Mouse (Mus musculus): ENCODE results near the gene Fez1. TPM values are rescaled to one million over a fixed set of nuclear protein-coding genes. Genes with fewer than 3 reads are reported as not detected.

The Fez1 gene
- polyA plus RNA-seq, 1 experiment from 2014 or later = 2.5 TPM

- H3K4me3 ChIP-seq (ENCODE audit: low read depth, low read length) = no peak overlapping the region
- no peak for DNase-seq (ENCODE audit: low spot score)
- no peaks in the 10 kb centered on the region for H3K36me3 ChIP-seq (ENCODE audit: insufficient read depth, low read length)
- no peaks in the 10 kb centered on the region for H3K4me1 ChIP-seq (ENCODE audit: insufficient read depth, low read depth, low read length)
- H3K9me3 ChIP-seq (ENCODE audit: low read length) = no peaks in the 10 kb centered on the region
- TF ChIP-seq EP300 (IDR thresholded peaks at IDR 0.05) (no peak), CTCF (IDR thresholded peaks at IDR 0.05) (no peak)
- ATAC-seq = no peak
- H3K27ac ChIP-seq (ENCODE audit: low read length) = no peak overlapping the region
- H3K27me3 ChIP-seq (replicated peaks; ENCODE audit: insufficient read depth, low read length) = 0 out of 2 replicates have a peak, but pooled peaks cover 5% of the 10 kb centered on the region
- H3K4me2 ChIP-seq (replicated peaks; ENCODE audit: low read depth, low read length) = no peak overlapping the region
- WGBS = 78% methylated on average over 6 of the region's 6 CpGs
- H3K9ac ChIP-seq (replicated peaks; ENCODE audit: low read depth) = no peak overlapping the region
These were observed 9.7 kb downstream of the Fez1 start for GRCm38 (mm10) chr9:36831401-36831800.

- 0 out of 2 replicates have a peak, but pooled peaks cover 5% of the 10 kb centered on the region for H3K27me3 ChIP-seq (replicated peaks; ENCODE audit: insufficient read depth, low read length)
- TF ChIP-seq CTCF (IDR thresholded peaks at IDR 0.05) (0 out of 2 replicates have a peak, but pooled peaks have one; percentile 22), EP300 (IDR thresholded peaks at IDR 0.05) (no peak)
- no peaks in the 10 kb centered on the region for H3K9me3 ChIP-seq (ENCODE audit: low read length)
- H3K4me2 ChIP-seq (replicated peaks; ENCODE audit: low read depth, low read length) = peak overlapping the region; percentile 73
- no peaks in the 10 kb centered on the region for H3K4me1 ChIP-seq (ENCODE audit: insufficient read depth, low read depth, low read length)
- H3K4me3 ChIP-seq (ENCODE audit: low read depth, low read length) = peak overlapping the region; percentile 30
- H3K36me3 ChIP-seq (ENCODE audit: insufficient read depth, low read length) = no peaks in the 10 kb centered on the region
- under 1% methylated on average over 30 of the region's 32 CpGs for WGBS
- DNase-seq (ENCODE audit: low spot score) = peak; percentile 60
- no peak overlapping the region for H3K27ac ChIP-seq (ENCODE audit: low read length)
- H3K9ac ChIP-seq (replicated peaks; ENCODE audit: low read depth) = no peak overlapping the region
- peak; percentile 85 for ATAC-seq
These were observed 10.9 kb downstream of the Fez1 start for GRCm38 (mm10) chr9:36832529-36832928.

DNA sequence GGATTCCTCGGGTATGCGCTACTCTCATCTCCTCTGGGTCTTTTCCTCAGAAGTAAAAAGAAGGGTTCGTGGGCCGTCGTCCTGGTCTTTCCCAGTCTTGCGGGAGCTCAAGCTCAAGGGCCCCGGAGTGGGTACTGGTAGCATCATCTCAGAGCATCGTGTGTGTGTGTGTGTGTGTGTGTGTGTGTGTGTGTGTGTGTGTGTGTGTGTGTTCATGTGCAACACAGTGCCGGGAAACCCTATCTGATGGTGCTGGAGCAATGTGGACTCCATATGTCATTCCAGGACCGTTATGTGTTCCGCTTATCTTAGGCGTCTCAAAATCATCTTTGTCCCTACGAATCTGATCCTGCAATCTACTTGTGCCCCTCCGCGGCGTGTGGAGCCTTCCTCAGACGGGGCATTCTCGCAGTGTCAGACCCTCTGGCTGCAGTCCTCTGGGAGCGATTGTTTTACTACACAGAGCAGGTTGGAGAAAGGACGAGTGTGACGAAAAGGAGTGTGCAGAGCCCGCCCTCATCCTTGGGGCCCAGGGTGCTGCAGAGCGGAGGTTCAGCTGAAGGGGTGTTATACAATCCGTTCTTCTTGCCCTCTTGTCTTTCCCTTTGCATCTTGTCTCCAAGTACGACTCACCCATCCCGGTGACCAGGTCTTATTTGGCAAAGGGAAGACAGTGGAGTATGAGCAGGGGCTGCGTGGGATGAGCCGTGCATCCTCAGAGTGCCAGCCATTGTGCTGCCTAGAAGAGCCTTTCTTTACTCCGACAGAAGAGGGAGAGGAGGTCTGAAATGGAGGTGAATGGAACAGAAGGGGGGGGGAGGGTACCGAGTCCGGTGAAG lies 11.6 kb downstream of the Fez1 start:
- peak overlapping the region; percentile 30; the same call in 1 of the 2 replicates for H3K4me3 ChIP-seq (ENCODE audit: low read depth, low read length)
- H3K9ac ChIP-seq (replicated peaks; ENCODE audit: low read depth) = no peak overlapping the region
- H3K9me3 ChIP-seq (ENCODE audit: low read length) = no peaks in the 10 kb centered on the region
- H3K4me2 ChIP-seq (replicated peaks; ENCODE audit: low read depth, low read length) = peak overlapping the region; percentile 73
- ATAC-seq (peak; percentile 14; the same call in 1 of the 2 replicates), DNase-seq (ENCODE audit: low spot score) (no peak)
- no peaks in the 10 kb centered on the region for H3K4me1 ChIP-seq (ENCODE audit: insufficient read depth, low read depth, low read length)
- H3K27ac ChIP-seq (ENCODE audit: low read length) = no peak overlapping the region
- WGBS = 6% methylated on average over 29 of the region's 31 CpGs
- no peaks in the 10 kb centered on the region for H3K36me3 ChIP-seq (ENCODE audit: insufficient read depth, low read length)
- H3K27me3 ChIP-seq (replicated peaks; ENCODE audit: insufficient read depth, low read length) = 0 out of 2 replicates have a peak, but pooled peaks cover 5% of the 10 kb centered on the region
- TF ChIP-seq EP300 (IDR thresholded peaks at IDR 0.05) (no peak), CTCF (IDR thresholded peaks at IDR 0.05) (no peak)

- Histone ChIP-seq H3K4me3 (ENCODE audit: low read depth, low read length) (no peak overlapping the region), H3K27me3 (replicated peaks; ENCODE audit: insufficient read depth, low read length) (0 out of 2 replicates have a peak, but pooled peaks cover 5% of the 10 kb centered on the region), H3K36me3 (ENCODE audit: insufficient read depth, low read length) (no peaks in the 10 kb centered on the region), H3K9me3 (ENCODE audit: low read length) (no peaks in the 10 kb centered on the region), H3K4me2 (replicated peaks; ENCODE audit: low read depth, low read length) (no peak overlapping the region), H3K4me1 (ENCODE audit: insufficient read depth, low read depth, low read length) (no peaks in the 10 kb centered on the region), H3K9ac (replicated peaks; ENCODE audit: low read depth) (no peak overlapping the region), H3K27ac (ENCODE audit: low read length) (no peak overlapping the region)
- TF ChIP-seq EP300 (IDR thresholded peaks at IDR 0.05) (no peak), CTCF (IDR thresholded peaks at IDR 0.05) (no peak)
- ATAC-seq (no peak), DNase-seq (ENCODE audit: low spot score) (no peak)
- WGBS = 38% methylated on average over 3 of the region's 3 CpGs
These were observed 12.2 kb downstream of the Fez1 start for GRCm38 (mm10) chr9:36833914-36834313.

GRCm38 (mm10) chr9:36846346-36846745 lies 24.7 kb downstream of the Fez1 start:
- Histone ChIP-seq H3K27me3 (replicated peaks; ENCODE audit: insufficient read depth, low read length) (no peaks in the 10 kb centered on the region), H3K4me3 (ENCODE audit: low read depth, low read length) (no peak overlapping the region), H3K4me1 (ENCODE audit: insufficient read depth, low read depth, low read length) (no peaks in the 10 kb centered on the region), H3K9me3 (ENCODE audit: low read length) (no peaks in the 10 kb centered on the region), H3K27ac (ENCODE audit: low read length) (no peak overlapping the region), H3K9ac (replicated peaks; ENCODE audit: low read depth) (no peak overlapping the region), H3K36me3 (ENCODE audit: insufficient read depth, low read length) (no peaks in the 10 kb centered on the region), H3K4me2 (replicated peaks; ENCODE audit: low read depth, low read length) (no peak overlapping the region)
- no peak for TF ChIP-seq EP300 (IDR thresholded peaks at IDR 0.05)
- no peak for TF ChIP-seq CTCF (IDR thresholded peaks at IDR 0.05)
- DNase-seq (ENCODE audit: low spot score) (no peak), ATAC-seq (no peak)
- 53% methylated on average over 4 of the region's 4 CpGs for WGBS

DNA sequence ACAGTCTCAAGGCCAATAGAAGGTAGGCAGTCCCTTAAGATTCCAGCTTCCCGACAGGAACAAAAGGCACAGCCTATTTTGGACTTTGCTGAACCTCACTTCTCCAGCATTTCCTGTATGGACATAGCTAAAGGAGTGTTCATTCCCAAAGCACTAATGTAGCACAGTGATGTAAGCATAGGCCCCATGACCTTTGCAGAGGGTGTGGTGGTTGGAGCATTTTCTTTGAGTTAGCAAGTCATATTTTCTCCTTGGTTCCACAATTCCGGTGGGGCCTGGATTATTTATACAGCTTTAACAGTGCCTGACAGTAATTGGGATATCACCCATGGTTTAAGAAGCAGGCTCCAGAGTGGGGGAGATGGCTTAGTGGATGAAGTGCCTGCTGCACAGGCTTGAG lies 27.0 kb downstream of the Fez1 start:
- 55% methylated on average over 2 of the region's 2 CpGs for WGBS
- no peak for ATAC-seq
- Histone ChIP-seq H3K36me3 (ENCODE audit: insufficient read depth, low read length) (no peaks in the 10 kb centered on the region), H3K4me2 (replicated peaks; ENCODE audit: low read depth, low read length) (no peak overlapping the region), H3K4me1 (ENCODE audit: insufficient read depth, low read depth, low read length) (no peaks in the 10 kb centered on the region), H3K27me3 (replicated peaks; ENCODE audit: insufficient read depth, low read length) (no peaks in the 10 kb centered on the region), H3K9ac (replicated peaks; ENCODE audit: low read depth) (no peak overlapping the region), H3K27ac (ENCODE audit: low read length) (no peak overlapping the region), H3K4me3 (ENCODE audit: low read depth, low read length) (no peak overlapping the region), H3K9me3 (ENCODE audit: low read length) (no peaks in the 10 kb centered on the region)
- DNase-seq (ENCODE audit: low spot score) = no peak
- TF ChIP-seq EP300 (IDR thresholded peaks at IDR 0.05) (no peak), CTCF (IDR thresholded peaks at IDR 0.05) (no peak)

Data from lung, postnatal 0 days (tissue).